Mouse (Mus musculus): ENCODE measurements around the gene Ksr2.

GRCm38 (mm10) chr5:117810930-117811329, 397.1 kb downstream of the Ksr2 start:
- TF ChIP-seq POLR2A (IDR thresholded peaks at IDR 0.05; ENCODE audit: low read depth, low read length) (no peak), CTCF (IDR thresholded peaks at IDR 0.05; ENCODE audit: borderline replicate concordance, insufficient read depth, low read length) (no peak)
